Mouse (Mus musculus): ENCODE measurements around the gene Irak4.
A peak's percentile ranks its signal among the peaks of the same experiment; 100 is the strongest.

The Irak4 gene

DNA sequence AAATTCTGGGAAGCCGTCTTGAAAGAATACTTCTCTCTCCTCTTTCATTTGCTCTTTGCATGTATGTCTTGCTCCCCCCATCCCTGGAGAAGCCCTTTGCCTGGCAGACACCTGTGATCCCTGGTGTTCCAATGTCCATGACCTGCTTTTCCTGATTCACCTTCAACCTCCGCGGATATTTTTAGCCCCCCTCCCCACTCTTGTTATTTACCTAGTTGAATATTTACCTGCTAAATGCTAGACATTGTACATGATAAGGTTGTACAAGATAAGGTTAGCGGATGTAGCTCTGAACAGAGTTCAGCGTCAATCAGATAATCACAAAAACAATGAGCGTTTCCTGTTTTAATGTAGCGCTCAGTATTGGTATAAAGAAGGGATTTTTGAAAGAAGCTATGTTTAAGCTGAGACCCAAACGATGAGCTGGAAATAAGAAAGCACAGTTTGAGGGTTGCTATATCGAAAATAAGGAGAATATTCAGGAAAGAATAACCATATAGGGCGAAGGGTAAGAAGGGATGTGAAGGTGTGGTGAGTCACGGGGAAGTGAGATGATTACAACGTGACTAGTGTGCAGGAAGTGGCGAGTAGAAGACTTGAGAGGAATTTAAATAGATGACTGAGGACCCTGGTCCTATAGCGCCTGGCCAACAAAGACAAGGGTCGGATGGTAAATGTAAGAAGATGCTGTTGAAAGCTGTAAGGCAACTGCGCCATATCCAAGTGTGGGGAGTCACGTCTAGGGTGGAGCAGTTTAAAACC is 15.6 kb downstream of the Irak4 start:
- DNase-seq (ENCODE audit: low read depth): no peak

DNA sequence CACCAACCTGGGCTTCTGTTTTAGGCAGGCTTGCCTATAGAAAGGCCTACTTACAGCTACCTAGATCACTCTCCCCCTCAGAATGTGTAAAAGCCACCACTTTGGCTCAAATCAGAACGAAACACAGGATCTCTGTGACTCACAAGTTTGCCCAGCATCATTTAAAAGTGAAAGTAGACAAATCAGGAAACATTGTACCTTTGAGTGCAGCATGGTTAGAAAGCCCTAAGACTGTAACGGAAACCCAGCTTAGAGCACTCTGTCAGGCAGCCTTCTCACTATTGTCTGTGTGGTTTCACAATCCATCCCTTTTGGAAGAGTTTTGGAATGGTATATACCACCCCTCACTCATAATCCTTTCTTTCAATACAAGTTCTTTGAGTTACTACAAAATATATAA is 21.5 kb downstream of the Irak4 start:
- peak; percentile 62 for DNase-seq (ENCODE audit: low read depth)

DNA sequence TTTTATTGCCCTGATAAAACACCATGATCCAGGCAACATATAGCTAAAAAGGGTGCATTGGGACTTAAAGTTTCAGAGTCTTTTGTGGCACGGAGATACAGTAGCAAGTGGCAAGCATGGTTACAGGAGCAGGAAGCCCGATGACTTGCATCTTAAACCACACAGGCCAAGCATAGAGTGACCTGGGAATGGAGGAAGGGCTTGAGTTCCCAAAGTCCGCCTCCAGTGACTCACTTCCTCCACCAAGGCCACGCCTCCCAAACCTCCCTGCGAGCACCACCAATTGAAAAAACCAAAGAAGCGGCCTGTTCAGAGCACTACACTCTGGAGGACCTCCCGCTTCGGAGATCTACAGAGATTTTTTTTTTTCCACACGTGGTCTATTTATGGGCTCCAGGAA is 22.4 kb downstream of the Irak4 start:
- peak; percentile 69 for DNase-seq (ENCODE audit: low read depth)

DNA sequence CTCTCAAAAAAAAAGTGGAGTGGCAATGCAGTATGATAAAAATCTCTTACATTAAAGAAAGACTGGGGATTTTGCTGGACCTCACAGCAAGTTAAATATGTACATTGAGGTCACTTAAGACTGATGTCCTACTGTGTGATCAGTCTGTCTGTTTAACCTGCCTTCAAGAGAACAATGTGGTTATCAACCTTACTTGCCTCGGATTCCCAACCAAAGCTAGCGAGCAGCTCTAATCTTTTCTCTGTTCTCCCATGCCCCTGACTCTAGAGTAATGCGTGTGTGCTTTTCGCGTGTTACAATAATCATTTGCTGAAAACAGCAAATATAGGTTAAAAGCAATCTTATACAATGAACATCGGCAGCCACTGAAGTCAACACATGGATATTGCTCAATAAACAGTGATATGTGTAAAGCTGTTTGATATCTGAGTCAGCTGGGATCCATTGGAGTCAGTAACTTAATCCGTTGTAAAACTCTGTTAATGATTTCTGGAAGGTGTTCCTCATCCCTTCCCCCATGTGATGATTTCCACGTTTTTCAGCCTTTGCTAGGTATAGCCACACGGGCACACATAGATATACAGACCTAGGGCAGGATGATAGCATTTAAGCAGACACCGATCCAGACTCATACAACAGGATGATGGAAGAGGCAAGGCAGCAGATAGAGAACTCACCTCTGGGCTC is 25.2 kb downstream of the Irak4 start:
- no peak for DNase-seq (ENCODE audit: low read depth)

DNA sequence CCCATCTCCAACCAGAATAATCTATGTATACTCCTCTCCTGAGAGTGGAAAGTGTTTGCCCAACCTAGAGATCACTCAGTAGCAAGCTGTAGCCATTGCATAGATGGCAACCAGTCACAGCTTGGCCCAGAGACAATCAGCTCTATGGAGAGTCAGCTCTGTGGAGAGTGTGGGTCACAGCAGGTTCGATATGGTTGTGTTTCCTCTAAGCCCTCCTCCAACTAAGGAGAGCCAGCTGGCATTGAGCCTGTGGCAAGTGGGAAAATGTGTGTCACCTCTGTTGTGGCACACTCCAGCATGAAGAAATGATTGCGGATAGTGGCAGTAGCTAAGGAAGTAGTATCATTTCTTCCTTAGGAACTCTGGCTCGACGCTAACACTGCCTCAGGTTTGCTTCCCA is 28.1 kb downstream of the Irak4 start:
- DNase-seq (ENCODE audit: low read depth): no peak

DNA sequence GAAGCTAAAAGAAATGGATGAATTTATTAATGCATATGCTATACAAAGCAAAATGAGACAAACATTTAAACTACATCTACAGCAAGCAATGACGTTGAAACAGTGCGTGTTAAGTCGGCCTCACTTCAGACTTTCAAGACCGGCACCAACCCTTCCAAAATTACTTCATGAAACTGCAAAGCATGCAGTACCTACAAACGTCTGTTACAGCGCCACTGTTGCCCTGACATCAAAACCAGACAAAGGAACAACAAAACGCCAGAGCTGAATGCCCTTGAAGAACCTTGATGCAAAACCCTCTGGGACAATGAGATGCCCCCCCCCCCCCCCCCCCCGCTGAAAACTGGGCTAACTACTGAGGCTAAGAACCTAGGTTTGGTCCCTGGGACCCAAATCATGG is 29.3 kb downstream of the Irak4 start:
- DNase-seq (ENCODE audit: low read depth): no peak

DNA sequence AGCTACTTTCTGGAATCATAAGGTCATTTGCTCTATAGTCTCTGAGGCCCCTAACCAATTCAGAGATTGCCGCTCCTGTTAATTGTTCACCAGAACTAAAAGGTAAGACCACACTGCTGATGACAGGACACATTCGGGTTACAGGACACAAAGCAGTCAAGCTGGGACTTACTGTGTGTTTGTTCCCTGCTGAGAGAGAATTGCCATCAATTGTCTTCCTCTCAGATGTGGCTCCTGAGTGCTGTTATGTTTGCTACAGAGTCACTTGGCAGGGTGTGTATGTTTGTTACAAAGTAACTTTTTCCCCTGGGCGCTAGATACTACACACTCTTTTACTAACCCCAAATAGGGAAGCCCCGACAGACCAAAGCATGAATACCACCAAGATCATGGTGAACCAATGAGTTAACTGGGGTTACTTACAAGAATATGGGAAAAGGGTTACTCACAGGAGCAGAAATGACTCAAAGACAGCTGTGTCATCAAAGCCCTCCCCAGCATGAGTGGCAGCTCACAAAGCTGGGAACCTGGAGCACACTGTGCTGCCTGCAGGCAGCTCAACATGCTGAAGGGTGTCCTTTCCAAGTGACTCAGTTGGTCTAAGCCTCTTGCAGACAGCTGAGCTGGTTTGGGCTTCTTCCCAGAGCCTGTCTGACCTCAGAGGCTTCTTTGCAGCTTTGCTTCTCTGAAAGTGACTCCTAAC is 31.3 kb downstream of the Irak4 start:
- DNase-seq (ENCODE audit: low read depth): no peak

DNA sequence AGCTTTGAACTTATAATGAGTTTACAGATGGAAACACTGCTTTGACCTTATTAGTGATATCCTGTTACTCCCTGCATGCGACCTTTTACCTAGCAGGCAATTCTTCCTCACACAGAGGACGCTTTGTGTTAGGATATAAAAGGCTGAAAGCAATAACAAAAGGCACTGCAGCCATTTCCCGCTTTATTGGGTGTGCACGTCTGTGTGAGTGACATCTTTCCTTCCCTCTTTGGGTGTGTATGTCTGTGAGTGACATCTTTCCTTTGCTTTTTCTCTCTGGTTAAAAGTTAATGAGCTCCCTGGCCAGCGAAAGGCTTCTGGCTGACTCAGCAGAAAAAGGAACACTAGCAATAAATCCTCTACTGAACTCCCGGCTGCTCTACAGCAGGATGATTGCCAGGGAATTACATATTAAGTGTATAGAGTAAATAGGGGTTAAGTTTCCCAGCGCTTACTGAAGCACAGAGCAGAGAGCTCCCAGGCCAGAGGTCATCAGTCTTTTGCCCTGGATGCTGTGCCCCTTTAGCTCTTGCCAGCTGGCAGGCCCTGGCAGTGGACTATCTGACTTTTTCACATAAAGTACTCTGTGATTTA is 38.7 kb downstream of the Irak4 start:
- no peak for DNase-seq (ENCODE audit: low read depth)

DNA sequence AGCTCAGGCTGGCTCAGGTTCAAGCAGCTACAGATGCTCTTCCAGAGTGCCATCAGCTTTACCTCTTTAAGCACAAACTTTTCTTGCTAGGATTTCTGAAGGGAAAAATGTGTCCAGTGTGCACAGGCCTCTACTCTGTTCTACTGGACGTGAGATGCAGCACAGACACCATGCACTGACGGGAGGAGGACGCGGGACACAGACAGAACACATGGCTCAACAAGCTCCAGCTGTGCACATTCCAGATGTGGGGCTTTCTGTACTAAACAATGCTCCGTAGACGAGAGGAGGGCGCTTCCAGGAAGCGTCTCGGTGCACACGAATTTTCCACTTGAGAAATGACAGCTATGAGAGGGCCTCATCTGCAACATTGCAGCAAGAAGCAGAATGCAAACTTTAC is 39.7 kb downstream of the Irak4 start:
- no peak for DNase-seq (ENCODE audit: low read depth)

DNA sequence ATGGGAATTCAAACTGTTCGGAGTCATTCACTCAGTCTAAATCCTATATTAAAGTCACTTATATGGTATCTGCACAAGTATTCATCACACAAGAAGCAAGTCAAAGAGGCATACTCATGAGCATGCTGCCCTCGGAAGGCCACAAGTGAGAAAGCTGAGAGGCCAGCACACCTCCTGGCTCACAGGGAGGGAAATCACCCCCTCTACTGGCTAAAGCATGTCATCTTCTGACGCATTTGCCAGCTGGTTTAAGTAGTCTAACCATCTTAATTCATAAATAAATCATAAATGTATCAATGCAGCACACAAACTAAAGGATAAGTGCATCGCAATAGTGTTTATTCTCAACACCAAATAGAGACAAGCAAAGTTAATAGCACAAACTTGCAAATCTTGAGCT is 41.3 kb downstream of the Irak4 start:
- peak; percentile 28 for DNase-seq (ENCODE audit: low read depth)

DNA sequence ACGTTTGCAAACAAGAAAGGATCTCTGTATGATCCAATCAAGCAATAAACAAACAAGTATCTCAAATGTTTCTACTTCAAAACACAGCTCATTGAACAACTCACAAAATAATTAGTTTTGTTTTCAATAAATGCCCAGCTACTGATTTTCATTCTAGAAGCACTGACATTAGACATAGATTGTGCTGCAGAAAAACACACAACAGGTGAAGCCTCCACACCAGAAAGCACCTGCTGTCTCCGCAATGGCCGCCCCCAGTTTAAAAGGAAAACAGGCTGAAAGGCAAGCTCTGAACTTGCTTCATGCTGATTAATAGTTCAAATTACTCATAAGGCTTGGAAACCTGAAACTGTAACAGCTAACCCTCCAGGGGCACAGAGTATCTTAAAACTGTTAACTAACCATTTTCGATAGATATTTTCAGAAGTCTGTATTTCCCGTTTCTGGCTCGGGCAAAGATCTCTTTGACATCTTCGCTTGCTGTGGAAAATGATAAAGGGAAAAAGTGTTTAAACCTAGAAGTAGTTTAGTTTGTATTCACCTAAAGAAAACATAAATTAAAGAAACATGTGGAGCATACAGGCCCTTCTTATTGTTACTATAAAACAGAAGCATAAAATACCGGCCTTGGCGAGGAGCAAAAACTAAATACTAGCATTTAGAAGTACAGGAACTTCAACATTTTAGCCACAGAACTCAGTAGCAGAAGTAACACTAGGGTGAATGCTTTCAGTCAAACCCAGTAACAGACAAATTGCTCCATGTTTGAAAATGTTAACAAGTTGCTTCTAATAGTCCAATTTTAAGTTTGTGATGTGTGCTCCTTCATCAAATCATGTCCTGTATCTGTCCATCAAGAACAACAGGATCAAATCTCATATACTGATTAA is 44.6 kb downstream of the Irak4 start:
- DNase-seq (ENCODE audit: low read depth): peak; percentile 18

DNA sequence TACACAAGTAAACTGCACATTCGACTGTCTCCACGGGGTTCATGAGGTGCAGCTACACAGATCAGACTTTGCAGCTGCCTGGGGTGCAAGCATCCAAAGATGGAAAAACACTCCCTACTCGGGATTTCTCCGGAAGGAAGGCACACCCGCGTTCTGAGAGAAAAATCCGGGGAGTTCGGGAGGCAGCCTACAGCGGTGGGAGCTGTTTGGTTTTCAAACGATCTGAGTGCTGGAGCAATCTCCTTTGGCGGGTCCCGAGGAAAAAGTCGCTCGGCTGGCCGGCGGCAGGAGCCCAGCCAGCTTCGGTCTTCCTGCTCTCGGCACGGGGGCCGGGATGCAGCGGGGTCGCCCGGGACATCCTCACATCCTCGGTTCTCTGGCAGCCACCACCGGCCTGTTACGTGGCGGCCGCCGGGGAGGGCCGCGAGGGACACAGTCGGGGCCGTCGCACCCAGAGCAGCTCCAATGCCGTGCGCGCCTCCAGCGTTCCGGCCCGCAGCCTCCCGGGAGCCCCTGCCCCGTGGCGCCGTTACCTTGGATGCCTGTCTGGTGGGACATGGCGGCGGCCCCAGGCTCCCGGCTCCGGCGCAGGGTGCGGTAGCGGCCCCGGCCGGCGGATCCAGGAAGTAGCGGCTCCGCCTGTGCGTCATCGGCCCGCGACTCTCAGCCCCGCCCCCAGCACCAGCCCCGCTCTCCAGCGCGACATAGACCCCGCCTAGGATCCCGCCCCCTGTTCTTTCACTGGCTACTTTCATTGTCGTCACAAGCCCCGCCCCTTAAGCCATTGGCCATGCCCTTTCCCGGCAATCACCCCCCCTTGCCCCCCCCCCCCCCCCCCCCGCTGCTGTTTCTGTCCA is 46.0 kb downstream of the Irak4 start, which contains the start of gene Twf1:
Twf1 (minus strand) TSS at position 671 of the 857 bp plus-strand sequence.
- peak; percentile 99 for DNase-seq (ENCODE audit: low read depth)

DNA sequence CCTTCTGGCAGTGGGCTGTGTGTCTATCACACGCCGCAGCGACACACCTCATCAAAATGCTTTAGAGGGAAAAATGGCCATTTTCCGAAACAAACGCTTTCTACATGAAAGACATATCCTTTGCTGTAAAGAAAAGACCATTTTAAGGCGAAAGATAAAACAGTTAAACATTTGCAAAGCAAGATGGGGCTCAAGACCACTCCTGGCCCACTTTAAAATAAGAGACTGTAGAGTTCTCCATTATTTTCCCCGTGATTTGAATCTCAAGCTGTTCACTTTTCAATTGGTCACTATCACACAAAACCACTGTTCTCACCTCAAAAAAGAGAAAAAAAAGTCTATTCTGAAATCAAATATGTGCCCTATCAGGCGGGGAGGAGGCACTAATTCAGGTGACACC is 46.6 kb downstream of the Irak4 start:
- DNase-seq (ENCODE audit: low read depth): no peak

DNA sequence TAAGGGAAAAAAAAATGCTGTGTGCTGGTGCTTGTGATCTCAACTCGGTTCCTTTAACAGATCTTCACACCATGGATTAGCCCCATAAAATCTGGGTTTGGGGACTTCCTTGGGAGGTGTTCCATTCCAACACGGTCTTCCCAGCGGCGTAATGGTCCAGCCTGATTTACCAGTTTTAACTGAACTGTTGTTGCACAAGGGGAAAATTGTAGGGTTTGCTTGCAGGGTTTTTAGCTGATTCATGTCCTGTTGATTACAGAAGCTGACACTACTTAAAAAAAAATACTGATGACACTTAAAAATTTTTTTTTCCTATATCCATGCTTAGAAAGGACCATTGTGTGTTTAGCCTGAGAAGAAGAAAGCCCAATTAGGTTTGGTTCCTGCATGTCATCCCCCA is 47.9 kb downstream of the Irak4 start:
- DNase-seq (ENCODE audit: low read depth): no peak

DNA sequence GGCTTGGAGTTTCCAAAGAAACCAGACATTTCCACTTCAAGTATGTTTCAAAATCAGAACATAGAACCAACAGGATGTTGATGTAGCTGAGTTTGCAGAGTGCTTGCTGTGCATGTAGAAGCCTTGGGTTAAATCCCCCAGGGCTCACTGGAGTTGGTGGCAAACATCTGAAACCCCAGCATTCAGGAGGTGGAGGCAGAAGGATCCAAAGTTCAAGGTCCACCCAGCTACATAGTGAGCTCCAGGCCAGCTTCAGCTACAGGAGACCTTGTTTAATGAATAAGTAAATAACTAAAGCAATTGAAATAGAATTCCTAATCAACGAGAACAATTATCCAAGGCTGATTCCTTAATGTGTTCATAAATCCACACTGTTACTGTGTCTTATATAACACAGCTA is 50.1 kb downstream of the Irak4 start:
- no peak for DNase-seq (ENCODE audit: low read depth)

DNA sequence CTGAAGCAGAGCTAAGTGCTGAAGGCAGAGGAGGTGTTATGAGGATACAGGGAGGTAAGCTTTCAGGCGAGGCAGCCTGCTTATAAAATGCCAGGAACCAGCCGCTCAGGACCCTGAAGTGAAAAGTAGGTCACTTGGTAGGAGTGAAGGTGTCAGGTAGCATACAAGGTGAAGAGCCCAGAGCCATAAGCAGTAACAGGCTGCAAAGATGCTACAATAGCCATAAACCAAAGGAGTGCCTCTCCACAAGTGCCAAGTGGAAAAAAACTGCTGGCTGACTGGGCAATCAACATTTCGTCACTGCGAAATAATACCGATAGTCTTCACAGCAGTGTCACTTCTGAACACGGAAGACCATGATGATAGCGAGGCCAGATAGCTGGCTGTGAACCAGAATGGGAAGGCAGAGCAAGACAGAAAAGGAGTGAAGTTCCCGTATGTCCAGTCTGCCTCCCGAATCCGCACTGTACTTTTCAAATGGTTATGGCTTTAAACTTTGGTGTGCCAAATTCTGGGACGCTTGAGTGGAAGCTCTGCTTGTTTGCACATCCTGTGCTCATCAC is 56.8 kb downstream of the Irak4 start:
- DNase-seq (ENCODE audit: low read depth): no peak

DNA sequence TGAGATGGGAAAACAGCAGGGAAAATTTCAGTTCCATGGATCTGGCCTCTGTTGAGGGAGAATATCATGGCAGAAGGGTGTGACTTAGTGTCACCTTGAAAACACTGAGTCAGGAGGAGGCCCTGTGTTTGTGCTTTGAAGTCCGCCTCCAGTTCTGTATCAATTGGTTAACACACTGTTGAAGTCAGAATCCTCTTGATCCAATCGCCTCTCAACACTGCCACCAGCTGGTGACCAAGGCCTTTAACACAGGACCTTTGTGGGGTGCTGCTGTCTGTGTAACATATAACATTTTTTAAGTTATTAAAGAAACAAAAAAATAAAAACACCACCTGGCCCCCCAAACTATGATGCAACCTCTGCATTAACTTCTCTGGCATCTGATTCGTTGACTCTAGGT is 57.9 kb downstream of the Irak4 start:
- DNase-seq (ENCODE audit: low read depth): peak; percentile 75

DNA sequence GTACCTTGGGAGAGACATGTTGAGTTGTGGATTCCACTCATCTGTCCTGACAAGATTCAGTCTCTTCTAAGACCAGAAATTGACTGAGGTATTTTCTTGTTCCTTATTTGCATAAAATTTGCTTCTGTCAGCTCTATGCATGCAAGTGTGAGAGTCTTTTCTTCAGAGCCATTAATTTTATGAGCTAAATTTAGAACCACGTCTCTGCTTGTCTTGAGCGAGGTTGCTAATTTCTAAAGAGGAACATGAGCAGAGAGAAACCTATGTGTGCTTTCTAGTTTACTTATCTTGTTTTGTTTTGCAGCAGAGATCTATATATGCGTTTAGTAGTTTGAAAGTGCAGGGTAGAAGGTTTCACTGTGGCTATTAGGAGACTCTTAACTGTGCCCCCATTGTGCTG is 59.0 kb downstream of the Irak4 start:
- no peak for DNase-seq (ENCODE audit: low read depth)

DNA sequence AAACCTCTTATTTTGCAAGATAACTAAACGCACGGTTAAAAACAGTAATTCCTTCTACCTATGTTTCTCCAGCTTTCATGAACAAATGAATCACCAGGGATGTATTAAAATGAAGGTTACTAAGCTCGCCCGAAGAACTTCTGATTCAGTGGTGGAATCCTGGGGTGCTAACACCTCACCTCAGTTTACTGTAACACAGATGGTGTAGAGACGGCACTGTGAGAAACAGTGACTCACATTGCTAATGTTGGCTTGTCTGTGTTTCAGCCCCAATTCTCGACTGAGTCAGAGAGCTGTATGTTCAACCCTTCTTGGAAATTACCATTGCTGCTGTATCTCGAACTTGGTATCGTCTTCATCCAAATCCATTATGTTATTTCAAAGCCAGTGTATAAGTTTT is 64.3 kb downstream of the Irak4 start:
- no peak for DNase-seq (ENCODE audit: low read depth)

DNA sequence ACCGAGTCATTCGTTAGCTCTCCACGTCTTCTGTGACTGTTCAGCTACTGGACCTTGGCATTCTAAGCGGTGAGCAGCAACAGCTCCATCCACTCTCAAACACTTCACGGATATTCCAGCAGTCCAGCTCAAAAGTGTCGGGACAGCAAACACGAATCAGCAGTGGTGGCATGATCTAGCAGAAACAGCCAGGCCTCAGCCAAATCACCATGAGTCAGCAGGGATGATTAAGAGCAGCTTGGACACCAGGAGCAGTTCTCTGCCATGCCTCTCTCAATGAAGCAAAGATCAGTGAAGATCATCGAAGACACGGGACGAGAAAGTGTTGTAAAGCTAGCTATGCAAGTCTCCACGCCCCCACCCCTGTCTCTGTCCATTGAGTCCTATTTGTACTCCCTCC is 72.6 kb downstream of the Irak4 start:
- DNase-seq (ENCODE audit: low read depth): no peak

All from naive thymus-derived CD4-positive, alpha-beta T cell, adult 2 months (primary cell).